Mouse (Mus musculus): ENCODE measurements around the gene Entpd3. TPM values are rescaled to one million over a fixed set of nuclear protein-coding genes. Genes with fewer than 3 reads are reported as not detected.

Entpd3 gene
- polyA plus RNA-seq, 1 experiment from 2014 or later, result 2.1 TPM

DNA sequence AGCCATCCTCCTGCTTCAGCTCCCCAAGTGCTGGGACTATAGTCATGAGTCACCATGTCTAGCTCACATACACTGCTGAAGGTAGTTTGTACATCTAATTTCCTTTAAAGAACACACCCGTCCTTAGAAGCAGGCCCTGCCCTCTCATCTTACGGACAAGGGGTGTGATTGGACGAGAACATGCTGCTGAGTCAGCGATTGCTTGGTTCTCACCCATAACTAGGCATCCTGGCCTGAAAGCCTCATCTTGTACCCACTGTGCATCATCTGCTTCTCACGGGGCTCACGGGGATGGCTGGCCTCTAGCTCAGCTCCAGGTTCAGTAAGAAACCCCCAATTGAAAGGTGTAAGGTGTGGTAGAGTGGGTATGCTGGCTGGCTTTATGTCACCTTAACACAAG is 74.4 kb downstream of the Entpd3 start:
- 88% methylated on average over 6 of the region's 6 CpGs for WGBS
- H3K9ac ChIP-seq, result no peak overlapping the region
- no peaks in the 10 kb centered on the region for H3K36me3 ChIP-seq
- H3K9me3 ChIP-seq, result no peaks in the 10 kb centered on the region
- H3K27me3 ChIP-seq, result no peaks in the 10 kb centered on the region
- H3K4me2 ChIP-seq, result no peak overlapping the region
- ATAC-seq (ENCODE audit: insufficient number of reproducible peaks, low FRiP score, low TSS enrichment, low read depth), result no peak
- H3K27ac ChIP-seq, result no peak overlapping the region
- H3K4me3 ChIP-seq, result no peak overlapping the region
- H3K4me1 ChIP-seq, result no peaks in the 10 kb centered on the region

Other genes starting within 250 kb of the Entpd3 start
- gene Myrip, start 238.3 kb upstream of the Entpd3 start, polyA plus RNA-seq (2015; fragmentation: Nextera tagmentation; extraction: Ambion mirVana), result 0.45 TPM in 2 replicates
- 151 and 155 TPM in 2 replicates for gene Eif1b, start 47.6 kb upstream of the Entpd3 start, polyA plus RNA-seq (2015; fragmentation: Nextera tagmentation; extraction: Ambion mirVana)
- 706 and 819 TPM in 2 replicates for gene Rpl14, start 31.6 kb downstream of the Entpd3 start, polyA plus RNA-seq (2015; fragmentation: Nextera tagmentation; extraction: Ambion mirVana)

All from limb, embryonic 15.5 days (tissue).